Mouse (Mus musculus) cerebellum, adult 2 months (tissue): ENCODE data around the gene Xrcc2.

Source experiments
- CTCF ChIP-seq: fragments of 200-500 bp; IDR thresholded peaks from 2 replicates; pipeline ENCODE4 v1.5.1; 2011; ENCODE audit warnings: low read depth, mild to moderate bottlenecking, control low read depth, low read length, moderate library complexity, borderline replicate concordance; ENCODE audit not compliant: insufficient read depth
- POLR2A ChIP-seq: fragments of 200-500 bp; IDR thresholded peaks from 2 replicates; pipeline ENCODE4 v1.6.1; 2011; ENCODE audit warnings: low read length, control low read depth, borderline replicate concordance; ENCODE audit not compliant: insufficient read depth

DNA sequence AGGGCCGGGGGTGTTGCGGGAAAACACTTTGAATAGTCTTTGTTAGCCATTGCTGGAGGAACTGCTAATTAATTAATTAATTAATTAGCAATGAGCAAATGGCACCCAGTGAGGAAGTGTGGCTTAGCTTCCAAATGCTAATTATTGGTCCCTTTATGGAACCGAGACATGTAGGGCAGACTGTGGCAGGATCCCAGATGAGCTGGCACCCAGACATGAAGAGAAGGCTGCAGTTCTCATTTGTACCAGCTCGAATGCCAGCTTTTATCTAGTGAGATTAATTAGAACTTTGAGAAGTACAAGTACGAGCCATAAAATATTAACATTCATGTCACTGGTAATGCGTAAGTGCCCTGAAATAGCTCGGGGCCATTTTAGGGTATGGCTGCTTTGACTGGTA lies 53.2 kb downstream of the Xrcc2 start:
- TF ChIP-seq CTCF (no peak), POLR2A (no peak)
